Mouse (Mus musculus) embryo, embryonic 11 days (tissue): Measurements from ENCODE around the gene Aurkb.

ENCODE experiments used
- DNase-seq: peaks from one replicate; pipeline ENCODE4 v3.0.0-alpha.2; 2015

Gene Aurkb

GRCm38 (mm10) chr11:69064259-69065133 is 19.0 kb downstream of the Aurkb start:
- no peak for DNase-seq

DNA sequence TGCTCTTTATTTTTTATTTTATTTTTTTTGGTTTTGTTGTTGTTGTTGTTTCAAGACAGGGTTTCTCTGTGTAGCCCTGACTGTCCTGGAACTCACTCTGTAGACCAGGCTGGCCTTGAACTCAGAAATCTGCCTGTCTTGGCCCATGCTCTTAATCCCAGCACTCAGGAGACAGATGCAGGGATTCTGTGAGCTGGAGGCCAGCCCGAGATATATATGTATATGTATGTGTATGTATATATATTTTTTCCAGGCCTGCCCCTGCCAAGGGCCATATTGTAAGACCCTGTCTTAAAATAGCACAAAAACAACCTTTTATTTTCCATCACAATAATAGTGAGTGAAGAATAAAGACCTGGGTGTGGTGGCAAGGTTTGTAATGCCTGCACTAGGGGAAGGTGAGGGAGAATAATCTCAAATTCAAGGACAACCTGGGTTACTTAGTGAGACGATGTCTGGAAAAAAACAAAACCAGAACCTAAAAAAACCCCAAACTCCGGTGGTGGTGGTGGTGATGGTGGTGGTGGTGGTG is 20.0 kb downstream of the Aurkb start:
- no peak for DNase-seq

- peak; percentile 49 for DNase-seq
These were observed 20.9 kb downstream of the Aurkb start for GRCm38 (mm10) chr11:69066163-69066861.

GRCm38 (mm10) chr11:69066956-69067355 is 21.5 kb downstream of the Aurkb start:
- peak; percentile 91 for DNase-seq

GRCm38 (mm10) chr11:69067601-69068000 is 22.2 kb downstream of the Aurkb start:
- DNase-seq: no peak

- DNase-seq: peak; percentile 63
These were observed 24.6 kb downstream of the Aurkb start for GRCm38 (mm10) chr11:69070093-69070492.

- peak; percentile 97 for DNase-seq
These were observed 25.3 kb downstream of the Aurkb start, which contains the start of gene Tmem107 for GRCm38 (mm10) chr11:69070590-69071222. Gene Tmem107, plus strand, starts transcription at chr11:69070806.

- DNase-seq: no peak
These were observed 25.8 kb downstream of the Aurkb start for GRCm38 (mm10) chr11:69071262-69071661.

DNA sequence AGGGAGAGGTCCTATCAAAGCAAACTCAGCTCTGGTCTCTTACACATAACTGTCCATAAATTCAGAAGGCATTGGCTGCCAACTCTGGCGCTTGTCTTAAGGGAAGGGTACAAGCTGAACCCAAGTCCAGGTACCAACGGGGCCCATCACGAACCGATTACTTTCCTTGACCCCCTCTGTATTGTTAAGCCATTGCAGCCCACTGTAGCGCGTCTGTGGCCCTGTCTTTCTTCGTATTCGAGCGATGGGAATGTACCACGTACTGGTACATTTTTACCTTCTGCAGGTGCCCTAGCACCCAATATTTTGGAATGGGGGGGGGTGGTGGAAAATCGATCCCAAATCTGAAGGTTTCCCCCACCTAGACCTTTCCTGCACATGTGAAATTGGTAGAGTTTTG is 26.8 kb downstream of the Aurkb start:
- DNase-seq: no peak

DNA sequence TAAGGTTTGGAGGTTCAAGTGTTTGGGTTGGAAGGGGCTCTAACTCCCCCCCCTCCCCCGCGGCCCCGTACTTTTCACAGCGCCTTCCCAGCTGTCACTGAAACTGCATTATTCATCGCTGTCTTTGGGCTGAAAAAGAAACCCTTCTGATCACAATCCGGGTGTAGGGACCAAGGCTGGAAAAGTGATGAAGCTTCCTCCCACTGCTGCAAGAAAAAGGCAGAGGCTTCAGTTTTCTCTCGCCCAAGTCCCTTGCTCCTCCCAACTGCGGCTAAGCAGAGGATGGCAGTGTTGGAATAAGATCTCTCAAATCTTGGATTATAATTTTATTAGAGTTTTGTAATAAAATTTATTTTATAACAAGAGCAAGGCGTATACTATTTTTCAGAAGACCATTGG is 27.2 kb downstream of the Aurkb start:
- DNase-seq: no peak

- peak; percentile 95 for DNase-seq
These were observed 27.8 kb downstream of the Aurkb start for GRCm38 (mm10) chr11:69073065-69073888.

GRCm38 (mm10) chr11:69073951-69074775 is 28.7 kb downstream of the Aurkb start:
- no peak for DNase-seq

- DNase-seq: no peak
These were observed 29.3 kb downstream of the Aurkb start for GRCm38 (mm10) chr11:69074776-69075069.

- no peak for DNase-seq
These were observed 30.5 kb downstream of the Aurkb start for GRCm38 (mm10) chr11:69075764-69076479.

DNA sequence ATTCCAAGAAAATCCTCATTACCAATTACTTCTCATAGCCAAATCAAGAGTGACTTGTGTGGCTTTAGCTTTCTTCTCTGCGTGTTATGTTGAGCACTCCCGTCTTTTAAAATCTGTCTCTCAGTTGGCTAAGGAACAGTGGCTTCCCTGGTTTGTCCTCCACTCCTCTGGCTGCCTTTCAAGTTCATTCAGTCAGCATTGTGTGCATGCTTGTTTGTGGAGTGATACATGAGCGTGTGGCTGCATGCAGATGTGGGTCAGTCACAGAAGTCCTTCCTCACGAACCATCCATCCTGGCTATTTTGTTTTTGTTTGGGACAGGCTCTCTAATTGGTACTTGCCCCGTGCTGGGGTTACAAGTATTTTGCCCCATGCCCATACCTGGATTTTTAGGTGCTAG is 31.1 kb downstream of the Aurkb start:
- no peak for DNase-seq

- DNase-seq: no peak
These were observed 31.9 kb downstream of the Aurkb start for GRCm38 (mm10) chr11:69077316-69077715.

DNA sequence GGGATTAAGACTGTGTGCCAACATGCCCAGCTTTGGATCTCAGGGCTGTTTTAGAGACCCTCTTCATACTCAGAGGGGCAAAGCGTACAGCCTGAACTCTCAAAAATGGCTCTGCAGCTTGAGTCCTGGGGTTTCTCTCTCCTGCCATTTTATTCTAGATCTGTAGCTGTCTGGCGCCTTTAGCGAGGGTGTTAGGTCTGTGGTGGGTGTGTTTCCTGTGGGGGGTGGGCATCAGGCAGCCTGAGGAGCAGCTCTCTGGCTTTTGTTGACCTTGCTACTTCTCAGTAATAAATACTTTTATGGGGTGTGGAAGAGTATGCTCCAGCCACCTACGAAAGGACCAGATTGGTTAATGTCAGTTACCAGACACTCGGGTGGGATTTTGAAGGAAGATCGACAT is 32.6 kb downstream of the Aurkb start:
- DNase-seq: no peak

- no peak for DNase-seq
These were observed 33.5 kb downstream of the Aurkb start for GRCm38 (mm10) chr11:69078805-69079438.

DNA sequence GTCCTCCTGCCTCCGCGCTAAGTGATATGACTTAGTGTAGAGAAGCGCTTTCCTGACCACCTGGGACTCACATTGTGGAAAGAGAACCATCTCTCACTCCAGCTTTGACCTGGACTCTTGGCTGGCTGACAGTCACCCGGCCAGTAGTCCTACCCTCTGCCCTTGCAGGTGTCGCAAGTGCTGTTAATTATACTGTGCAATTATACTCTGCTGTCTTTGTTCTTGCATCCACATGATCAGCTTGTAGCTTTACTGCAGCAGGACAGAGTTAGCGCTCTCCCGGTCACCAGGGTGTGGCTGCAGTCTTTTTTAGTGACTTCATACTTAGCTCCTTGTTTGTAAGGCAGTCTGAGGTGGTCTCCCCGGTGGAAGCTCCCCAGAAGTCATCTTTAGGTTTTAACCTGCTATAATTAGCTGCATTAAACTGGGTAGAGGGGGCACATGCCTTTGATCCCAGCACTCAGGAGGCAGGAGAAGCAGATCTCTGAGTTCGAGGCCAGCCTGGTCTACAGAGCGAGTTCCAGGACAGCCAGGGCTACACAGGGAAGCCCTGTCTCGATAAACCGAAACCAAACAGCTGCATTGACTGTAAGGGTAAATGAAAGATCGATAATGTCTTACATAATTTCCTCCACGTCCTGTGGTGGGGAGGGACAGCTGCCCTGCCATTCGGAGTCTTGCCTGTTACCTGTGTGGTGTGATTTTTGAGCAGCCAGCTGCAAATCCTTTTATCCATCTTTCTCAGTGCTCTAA is 34.8 kb downstream of the Aurkb start:
- DNase-seq: no peak

- DNase-seq: no peak
These were observed 35.4 kb downstream of the Aurkb start for GRCm38 (mm10) chr11:69080855-69081222.
